Mouse (Mus musculus) olfactory bulb, adult 2 months (tissue): ENCODE data around the gene Zfp263. TPM values are rescaled to one million over a fixed set of nuclear protein-coding genes. Genes with fewer than 3 reads are reported as not detected.

Experiments
- H3K27ac ChIP-seq: fragments of 200-500 bp; 2 replicates; pipeline ENCODE4 v1.5.1; 2012; ENCODE audit warnings: low read depth, low read length; ENCODE audit not compliant: insufficient read depth
- H3K4me1 ChIP-seq: fragments of 200-500 bp; 2 replicates; pipeline ENCODE4 v1.6.1; 2012; ENCODE audit warnings: low read length; ENCODE audit not compliant: control insufficient read depth, insufficient read depth
- H3K4me3 ChIP-seq: fragments of 200-500 bp; 2 replicates; pipeline ENCODE4 v1.5.1; 2012; ENCODE audit warnings: mild to moderate bottlenecking, low read depth, low read length, moderate library complexity; ENCODE audit not compliant: insufficient read depth
- CTCF ChIP-seq: fragments of 200-500 bp; IDR thresholded peaks from 2 replicates; pipeline ENCODE4 v1.5.1; 2012; ENCODE audit warnings: low read depth, mild to moderate bottlenecking, low read length, moderate library complexity; ENCODE audit not compliant: insufficient read depth
- POLR2A ChIP-seq: fragments of 200-500 bp; IDR thresholded peaks from 2 replicates; pipeline ENCODE4 v1.6.1; 2012; ENCODE audit warnings: mild to moderate bottlenecking, low read depth, low read length, moderate library complexity; ENCODE audit not compliant: insufficient read depth
- WGBS: fragments of 180-500 bp; shearing (Covaris S2); methylation state at CpG from one replicate; pipeline ENCODE4 v1.1.7; 2018; 5-methylcytosine and 5-hydroxymethylcytosine counted together
- polyA plus RNA-seq: library from polyadenylated mRNA; stranded (reverse); fragments of >200 nt; gene quantifications from 2 replicates; pipeline ENCODE4 v1.2.4, GENCODE M21; 2012; ENCODE audit warnings: low replicate concordance; ENCODE audit not compliant: missing spikeins, insufficient read depth, insufficient read length

Gene Zfp263
- not detected in 2 replicates for polyA plus RNA-seq

- TF ChIP-seq POLR2A (no peak; the same call in 1 of the 2 replicates), CTCF (no peak)
- Histone ChIP-seq H3K27ac (peak within 1 kb of the TSS; percentile 68), H3K4me1 (peaks cover 9% of the 10 kb centered on the region; the same call in 1 of the 2 replicates), H3K4me3 (peak within 1 kb of the TSS; percentile 90)
- under 1% methylated on average over 42 of the region's 42 CpGs for WGBS
Observed at GRCm38 (mm10) chr16:3743503-3744185, at the start of gene Zfp263. Zfp263 (plus strand) TSS chr16:3744093.

- 84% methylated on average over 8 of the region's 8 CpGs for WGBS
- no peak for TF ChIP-seq POLR2A
- TF ChIP-seq CTCF: no peak
- H3K4me1 ChIP-seq: no peaks in the 10 kb centered on the region
Observed at GRCm38 (mm10) chr16:3699281-3699680, 44.6 kb upstream of the Zfp263 start.

GRCm38 (mm10) chr16:3700893-3701292 is 43.0 kb upstream of the Zfp263 start:
- TF ChIP-seq CTCF (no peak), POLR2A (no peak)
- Histone ChIP-seq H3K4me3 (no peak overlapping the region), H3K27ac (no peak overlapping the region), H3K4me1 (no peaks in the 10 kb centered on the region)
- WGBS: 73% methylated on average over 1 of the region's 1 CpGs

More at GRCm38 (mm10) chr16:3699281-3699680, 44.6 kb upstream of the Zfp263 start:
- no peak overlapping the region for H3K27ac ChIP-seq
- H3K4me3 ChIP-seq: no peak overlapping the region

GRCm38 (mm10) chr16:3706680-3707079 is 37.2 kb upstream of the Zfp263 start:
- WGBS: 84% methylated on average over 6 of the region's 6 CpGs
- H3K4me3 ChIP-seq: no peak overlapping the region
- no peak overlapping the region for H3K27ac ChIP-seq
- H3K4me1 ChIP-seq: no peaks in the 10 kb centered on the region
- TF ChIP-seq POLR2A (no peak), CTCF (no peak)

- no peak for TF ChIP-seq POLR2A
- TF ChIP-seq CTCF: no peak
- H3K27ac ChIP-seq: no peak overlapping the region
- 94% methylated on average over 2 of the region's 2 CpGs for WGBS
- no peaks in the 10 kb centered on the region for H3K4me1 ChIP-seq
- no peak overlapping the region for H3K4me3 ChIP-seq
Observed at GRCm38 (mm10) chr16:3714731-3715130, 29.2 kb upstream of the Zfp263 start.

- no peak for TF ChIP-seq CTCF
- TF ChIP-seq POLR2A: no peak
- H3K4me1 ChIP-seq: no peaks in the 10 kb centered on the region
- no peak within 1 kb of the TSS for H3K27ac ChIP-seq
- H3K4me3 ChIP-seq: no peak within 1 kb of the TSS
- WGBS: 90% methylated on average over 6 of the region's 6 CpGs
Observed at GRCm38 (mm10) chr16:3717980-3718379, 25.9 kb upstream of the Zfp263 start, which contains the start of gene Mefv. Mefv (minus strand) TSS chr16:3718097.

- no peak for TF ChIP-seq POLR2A
- TF ChIP-seq CTCF: no peak
- 62% methylated on average over 3 of the region's 3 CpGs for WGBS
Observed at GRCm38 (mm10) chr16:3723231-3723630, 20.7 kb upstream of the Zfp263 start.

GRCm38 (mm10) chr16:3727980-3728720 is 15.7 kb upstream of the Zfp263 start:
- Histone ChIP-seq H3K4me1 (no peaks in the 10 kb centered on the region), H3K4me3 (no peak overlapping the region), H3K27ac (no peak overlapping the region)
- 82% methylated on average over 6 of the region's 6 CpGs for WGBS
- TF ChIP-seq POLR2A: no peak
- no peak for TF ChIP-seq CTCF

More at GRCm38 (mm10) chr16:3723231-3723630, 20.7 kb upstream of the Zfp263 start:
- H3K27ac ChIP-seq: no peak overlapping the region
- H3K4me3 ChIP-seq: no peak overlapping the region
- no peaks in the 10 kb centered on the region for H3K4me1 ChIP-seq

- no peaks in the 10 kb centered on the region for H3K4me1 ChIP-seq
- no peak for TF ChIP-seq CTCF
- TF ChIP-seq POLR2A: no peak
- H3K27ac ChIP-seq: no peak overlapping the region
- H3K4me3 ChIP-seq: no peak overlapping the region
- WGBS: 88% methylated on average over 4 of the region's 4 CpGs
Observed at GRCm38 (mm10) chr16:3732612-3733011, 11.3 kb upstream of the Zfp263 start.
